ENCODE assay signal across 46 mouse cellular contexts in the genomic region with DNA sequence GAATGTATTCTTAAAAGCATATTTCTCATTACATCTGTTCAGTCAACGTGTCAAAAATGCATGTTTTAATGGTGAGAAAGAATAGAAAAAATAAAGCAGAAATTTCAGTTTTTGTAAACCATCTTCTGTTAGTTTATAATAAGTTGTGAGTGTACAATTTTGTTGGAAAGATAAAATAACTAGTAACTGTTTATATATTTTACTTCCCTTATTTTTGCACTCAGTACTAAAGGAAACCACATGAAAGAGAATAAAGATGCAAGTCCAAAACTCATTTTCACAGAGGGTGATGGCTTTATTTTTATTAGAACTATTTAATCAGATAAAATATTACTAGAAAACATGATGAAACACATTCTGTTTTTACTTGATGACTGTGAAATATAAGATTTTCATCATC. TPM values are rescaled to one million over a fixed set of nuclear protein-coding genes. Genes with fewer than 3 reads are reported as not detected.
"Had no signal": no experiment of that assay in that cellular context is flagged by ENCODE, and none has a peak within 500 bp of the region (broad histone marks: within the 10 kb centered on the region; RNA-seq: fewer than 3 reads in every experiment).

No protein-coding gene starts in this region.

- H3K4me3 ChIP-seq: left cerebral cortex, adult 2 months; limb, embryonic 10.5 days; limb, embryonic 12.5 days; limb, embryonic 13.5 days; limb, embryonic 15.5 days; liver, embryonic 12.5 days; liver, embryonic 13.5 days; liver, embryonic 15.5 days; lung, embryonic 15.5 days; megakaryocyte, embryonic 14.5 days; midbrain, embryonic 10.5 days; midbrain, embryonic 12.5 days; midbrain, embryonic 13.5 days; midbrain, embryonic 15.5 days; myocyte; neural tube, embryonic 12.5 days had no signal

- ATAC-seq: liver, embryonic 12.5 days; liver, postnatal 0 days; lung, postnatal 0 days; midbrain, embryonic 13.5 days; midbrain, embryonic 15.5 days; midbrain, embryonic 16.5 days had no signal

- H3K4me1 ChIP-seq: limb, embryonic 10.5 days; limb, embryonic 12.5 days; limb, embryonic 13.5 days; limb, embryonic 15.5 days; liver, embryonic 12.5 days; liver, embryonic 13.5 days; liver, embryonic 15.5 days; midbrain, embryonic 10.5 days; midbrain, embryonic 12.5 days; midbrain, embryonic 13.5 days; midbrain, embryonic 15.5 days; neural tube, embryonic 12.5 days had no signal

- DNase-seq: liver; liver, embryonic 13.5 days; liver, postnatal 0 days; lung, adult 18-20 months; lung, adult 2 months; lung, postnatal 14 days; lung, postnatal 36 days; lung, postnatal 4 days; midbrain, embryonic 14.5 days had no signal

- H3K27me3 ChIP-seq: limb, embryonic 12.5 days; limb, embryonic 13.5 days; limb, embryonic 15.5 days; liver, embryonic 12.5 days; liver, embryonic 13.5 days; liver, embryonic 15.5 days; lung, embryonic 15.5 days; megakaryocyte, embryonic 14.5 days; midbrain, embryonic 12.5 days; midbrain, embryonic 13.5 days; midbrain, embryonic 15.5 days; neural tube, embryonic 12.5 days had no signal

- H3K9me3 ChIP-seq: limb, embryonic 10.5 days; limb, embryonic 12.5 days; limb, embryonic 13.5 days; limb, embryonic 15.5 days; liver, embryonic 12.5 days; liver, embryonic 13.5 days; liver, embryonic 15.5 days; lung, embryonic 15.5 days; megakaryocyte, embryonic 14.5 days; midbrain, embryonic 10.5 days; midbrain, embryonic 12.5 days; midbrain, embryonic 13.5 days; midbrain, embryonic 15.5 days; neural tube, embryonic 12.5 days had no signal

- H3K4me2 ChIP-seq: limb, embryonic 12.5 days; limb, embryonic 13.5 days; limb, embryonic 15.5 days; liver, embryonic 11.5 days; liver, embryonic 12.5 days; liver, embryonic 13.5 days; liver, embryonic 15.5 days; lung, embryonic 15.5 days; midbrain, embryonic 11.5 days; midbrain, embryonic 12.5 days; midbrain, embryonic 13.5 days; midbrain, embryonic 15.5 days; neural tube, embryonic 12.5 days had no signal

- H3K36me3 ChIP-seq: limb, embryonic 10.5 days; limb, embryonic 12.5 days; limb, embryonic 13.5 days; limb, embryonic 15.5 days; liver, embryonic 12.5 days; liver, embryonic 13.5 days; liver, embryonic 15.5 days; lung, embryonic 15.5 days; midbrain, embryonic 10.5 days; midbrain, embryonic 12.5 days; midbrain, embryonic 13.5 days; midbrain, embryonic 15.5 days; neural tube, embryonic 12.5 days had no signal

- H3K27ac ChIP-seq: left cerebral cortex, adult 2 months; limb, embryonic 10.5 days; limb, embryonic 12.5 days; limb, embryonic 13.5 days; limb, embryonic 15.5 days; liver, embryonic 12.5 days; liver, embryonic 13.5 days; liver, embryonic 14.5 days; liver, embryonic 15.5 days; lung, embryonic 15.5 days; midbrain, embryonic 10.5 days; midbrain, embryonic 12.5 days; midbrain, embryonic 13.5 days; midbrain, embryonic 15.5 days; neural tube, embryonic 12.5 days had no signal

- H3K9ac ChIP-seq: limb, embryonic 12.5 days; limb, embryonic 13.5 days; limb, embryonic 15.5 days; liver, embryonic 12.5 days; liver, embryonic 13.5 days; liver, embryonic 14.5 days; liver, embryonic 15.5 days; liver, postnatal 0 days; lung, embryonic 15.5 days; midbrain, embryonic 12.5 days; midbrain, embryonic 13.5 days; midbrain, embryonic 15.5 days; neural tube, embryonic 12.5 days had no signal

RNA-seq across cellular contexts. Expression of a gene that starts 18.2 kb away (rescaled TPM):
- total RNA-seq: left cerebral cortex, adult 2 months; left cerebral cortex, adult 8-10 months; left cerebral cortex, postnatal 10 days; left cerebral cortex, postnatal 14 days; left cerebral cortex, postnatal 25 days; left cerebral cortex, postnatal 36 days; liver, adult 2 months; megakaryocyte progenitor cell, adult 5-6 weeks; megakaryocyte, adult 5-6 weeks; megakaryocyte-erythroid progenitor cell, adult 5-6 weeks; midbrain, postnatal 0 days; monocyte, adult 5-6 weeks had no signal
- polyA plus RNA-seq: limb, embryonic 10.5 days; limb, embryonic 11.5 days; limb, embryonic 12.5 days; limb, embryonic 13.5 days; limb, embryonic 14.5 days; limb, embryonic 15.5 days; liver, adult 2 months; liver, embryonic 11.5 days; liver, embryonic 12.5 days; liver, embryonic 13.5 days; liver, embryonic 14.5 days; liver, embryonic 15.5 days; liver, embryonic 16.5 days; liver, postnatal 0 days; lung, adult 2 months; lung, embryonic 15.5 days; lung, embryonic 16.5 days; lung, postnatal 0 days; macrophage; midbrain, embryonic 10.5 days; midbrain, embryonic 11.5 days; midbrain, embryonic 12.5 days; midbrain, embryonic 13.5 days; midbrain, embryonic 14.5 days; midbrain, embryonic 15.5 days; midbrain, embryonic 16.5 days; midbrain, postnatal 0 days; myocyte; neural tube, embryonic 11.5 days; neural tube, embryonic 12.5 days had no signal
